Mouse (Mus musculus): ENCODE measurements around the gene Olfr620.

The Olfr620 gene

GRCm38 (mm10) chr7:103612434-103612833, at the start of gene Olfr620:
Olfr620 (minus strand) TSS chr7:103612534.
- no peak for DNase-seq (ENCODE audit: low read depth)

GRCm38 (mm10) chr7:103644070-103644469, 31.7 kb upstream of the Olfr620 start:
- no peak for DNase-seq (ENCODE audit: low read depth)

GRCm38 (mm10) chr7:103642602-103643001, 30.3 kb upstream of the Olfr620 start, which contains the start of gene Olfr622:
Olfr622 (minus strand) TSS chr7:103642702.
- no peak for DNase-seq (ENCODE audit: low read depth)

GRCm38 (mm10) chr7:103636795-103637194, 24.5 kb upstream of the Olfr620 start:
- DNase-seq (ENCODE audit: low read depth), result no peak

GRCm38 (mm10) chr7:103607425-103607824, 4.9 kb downstream of the Olfr620 start:
- no peak for DNase-seq (ENCODE audit: low read depth)

GRCm38 (mm10) chr7:103600275-103600674, 12.1 kb downstream of the Olfr620 start, which contains the start of gene Olfr619:
Olfr619 (plus strand) TSS chr7:103600575.
- no peak for DNase-seq (ENCODE audit: low read depth)

GRCm38 (mm10) chr7:103589803-103590202, 22.5 kb downstream of the Olfr620 start, which contains the start of gene Olfr618:
Olfr618 (plus strand) TSS chr7:103590103.
- no peak for DNase-seq (ENCODE audit: low read depth)

- DNase-seq (ENCODE audit: low read depth), result no peak
These were observed 39.6 kb downstream of the Olfr620 start, which contains the start of gene Olfr617 for GRCm38 (mm10) chr7:103572761-103573160. Olfr617 (plus strand) TSS chr7:103573061.

- no peak for DNase-seq (ENCODE audit: low read depth)
These were observed 43.3 kb downstream of the Olfr620 start, which contains the start of gene Olfr616 for GRCm38 (mm10) chr7:103569043-103569442. Olfr616 (minus strand) TSS chr7:103569143.

- DNase-seq (ENCODE audit: low read depth), result no peak
These were observed 56.6 kb downstream of the Olfr620 start, which contains the start of gene Olfr615 for GRCm38 (mm10) chr7:103555779-103556178. Olfr615 (plus strand) TSS chr7:103556079.
